Mouse (Mus musculus): ENCODE results near the gene C330007P06Rik. TPM values are rescaled to one million over a fixed set of nuclear protein-coding genes. Genes with fewer than 3 reads are reported as not detected.
"Not testable (repeated sequence)": the region's sequence is repeated elsewhere in the genome, so short reads cannot be mapped to it uniquely, and the experiment has no call there.

C330007P06Rik gene
- polyA plus RNA-seq (2021): 29.8 TPM

- in situ Hi-C loops (cut with MboI; ENCODE audit: low pct_unique_long_range_greater_than_20kb): no loop called here
- no peaks in the 10 kb centered on the region for H3K27me3 ChIP-seq
- ChIA-PET POLR2A (no interaction called here), CTCF (no interaction called here)
- DNase-seq (ENCODE audit: low read depth, low spot score) (no peak), ATAC-seq (no peak)
- TF ChIP-seq CTCF (IDR thresholded peaks at IDR 0.05): no peak
These were observed at the start of gene C330007P06Rik, which contains the start of gene Ube2a for GRCm38 (mm10) chrX:36873765-36874164. TSS of gene C330007P06Rik (minus strand) at chrX:36874111. TSS of gene Ube2a (plus strand) at chrX:36873900.

GRCm38 (mm10) chrX:36921346-36921745, 47.4 kb upstream of the C330007P06Rik start:
- in situ Hi-C loops (cut with MboI; ENCODE audit: low pct_unique_long_range_greater_than_20kb): loop anchor here (5.0 kb wide), 1 partner anchor 61 kb away; no protein-coding TSS in a partner anchor
- peaks cover 3% of the 10 kb centered on the region for H3K27me3 ChIP-seq
- ATAC-seq: no peak
- TF ChIP-seq CTCF (IDR thresholded peaks at IDR 0.05): no peak
- ChIA-PET CTCF (no interaction called here), POLR2A (no interaction called here)
- DNase-seq (ENCODE audit: low read depth, low spot score): no peak

GRCm38 (mm10) chrX:36917749-36918148, 43.8 kb upstream of the C330007P06Rik start:
- H3K27me3 ChIP-seq: no peaks in the 10 kb centered on the region
- in situ Hi-C loops (cut with MboI; ENCODE audit: low pct_unique_long_range_greater_than_20kb): no loop called here
- ChIA-PET POLR2A (no interaction called here), CTCF (no interaction called here)
- DNase-seq (ENCODE audit: low read depth, low spot score) (no peak), ATAC-seq (peak; percentile 73)
- TF ChIP-seq CTCF (IDR thresholded peaks at IDR 0.05): no peak

GRCm38 (mm10) chrX:36911343-36911742, 37.4 kb upstream of the C330007P06Rik start:
- CTCF ChIA-PET: interaction anchor here (1.1 to 1.3 kb wide), 2 partner anchors 13 to 17 kb away, joined by 3 read pairs; no protein-coding TSS in a partner anchor
- POLR2A ChIA-PET: no interaction called here
- no peak for ATAC-seq
- no peaks in the 10 kb centered on the region for H3K27me3 ChIP-seq
- no peak for DNase-seq (ENCODE audit: low read depth, low spot score)
- TF ChIP-seq CTCF (IDR thresholded peaks at IDR 0.05): no peak
- in situ Hi-C loops (cut with MboI; ENCODE audit: low pct_unique_long_range_greater_than_20kb): no loop called here

- DNase-seq (ENCODE audit: low read depth, low spot score): no peak
- ChIA-PET CTCF (interaction anchor here (0.7 to 1.2 kb wide), 2 partner anchors 10 to 29 kb away, joined by 3 read pairs; no protein-coding TSS in a partner anchor), POLR2A (no interaction called here)
- H3K27me3 ChIP-seq: peaks cover 16% of the 10 kb centered on the region
- in situ Hi-C loops (cut with MboI; ENCODE audit: low pct_unique_long_range_greater_than_20kb): no loop called here
- no peak for ATAC-seq
- TF ChIP-seq CTCF (IDR thresholded peaks at IDR 0.05): no peak
These were observed 32.6 kb upstream of the C330007P06Rik start for GRCm38 (mm10) chrX:36906539-36906938.

GRCm38 (mm10) chrX:36903115-36903768, 29.3 kb upstream of the C330007P06Rik start:
- peak; percentile 44 for DNase-seq (ENCODE audit: low read depth, low spot score)
- CTCF ChIA-PET: interaction anchor here (1.4 kb wide), 1 partner anchor 120 kb away, joined by 3 read pairs; no protein-coding TSS in a partner anchor
- peaks cover 20% of the 10 kb centered on the region for H3K27me3 ChIP-seq
- no peak for TF ChIP-seq CTCF (IDR thresholded peaks at IDR 0.05)
- in situ Hi-C loops (cut with MboI; ENCODE audit: low pct_unique_long_range_greater_than_20kb): no loop called here
- POLR2A ChIA-PET: interaction anchor here (0.7 kb wide), 1 partner anchor 109 kb away, joined by 3 read pairs; no protein-coding TSS in a partner anchor
- peak; percentile 86 for ATAC-seq

- no peak for TF ChIP-seq CTCF (IDR thresholded peaks at IDR 0.05)
- in situ Hi-C loops (cut with MboI; ENCODE audit: low pct_unique_long_range_greater_than_20kb): no loop called here
- ATAC-seq (peak; percentile 40), DNase-seq (ENCODE audit: low read depth, low spot score) (no peak)
- CTCF ChIA-PET: no interaction called here
- POLR2A ChIA-PET: no interaction called here
- peaks cover 20% of the 10 kb centered on the region for H3K27me3 ChIP-seq
These were observed 28.6 kb upstream of the C330007P06Rik start, which contains the start of gene Nkrf for GRCm38 (mm10) chrX:36902321-36903114. TSS of gene Nkrf (minus strand) at chrX:36902899.

GRCm38 (mm10) chrX:36901655-36902054, 27.7 kb upstream of the C330007P06Rik start:
- CTCF ChIA-PET: interaction anchor here (1.4 kb wide), 1 partner anchor 13 kb away, joined by 3 read pairs; no protein-coding TSS in a partner anchor
- peaks cover 20% of the 10 kb centered on the region for H3K27me3 ChIP-seq
- ATAC-seq (no peak), DNase-seq (ENCODE audit: low read depth, low spot score) (no peak)
- in situ Hi-C loops (cut with MboI; ENCODE audit: low pct_unique_long_range_greater_than_20kb): no loop called here
- TF ChIP-seq CTCF (IDR thresholded peaks at IDR 0.05): no peak
- POLR2A ChIA-PET: no interaction called here

GRCm38 (mm10) chrX:36898931-36899330, 25.0 kb upstream of the C330007P06Rik start:
- H3K27me3 ChIP-seq; POLR2A ChIA-PET; DNase-seq (ENCODE audit: low read depth, low spot score); in situ Hi-C loops (cut with MboI; ENCODE audit: low pct_unique_long_range_greater_than_20kb); ATAC-seq: not testable (repeated sequence)
- CTCF ChIA-PET: interaction anchor here (0.9 to 1.0 kb wide), 3 partner anchors 10 to 12 kb away, joined by 3 to 4 read pairs (median 3); no protein-coding TSS in a partner anchor

- in situ Hi-C loops (cut with MboI; ENCODE audit: low pct_unique_long_range_greater_than_20kb): no loop called here
- peaks cover 53% of the 10 kb centered on the region for H3K27me3 ChIP-seq
- ChIA-PET CTCF (no interaction called here), POLR2A (no interaction called here)
- no peak for DNase-seq (ENCODE audit: low read depth, low spot score)
- TF ChIP-seq CTCF (IDR thresholded peaks at IDR 0.05): peak; percentile 36
- ATAC-seq: no peak
These were observed 10.8 kb upstream of the C330007P06Rik start for GRCm38 (mm10) chrX:36884719-36885118.

- POLR2A ChIA-PET: no interaction called here
- CTCF ChIA-PET: no interaction called here
- ATAC-seq (peak; percentile 49), DNase-seq (ENCODE audit: low read depth, low spot score) (no peak)
- peaks cover under 1% of the 10 kb centered on the region for H3K27me3 ChIP-seq
- in situ Hi-C loops (cut with MboI; ENCODE audit: low pct_unique_long_range_greater_than_20kb): no loop called here
- no peak for TF ChIP-seq CTCF (IDR thresholded peaks at IDR 0.05)
These were observed 805 bp upstream of the C330007P06Rik start for GRCm38 (mm10) chrX:36874704-36875128.
